Mouse (Mus musculus): Measurements from ENCODE around the gene Ubqln4. TPM values are rescaled to one million over a fixed set of nuclear protein-coding genes. Genes with fewer than 3 reads are reported as not detected.
"Not testable (repeated sequence)": the region's sequence is repeated elsewhere in the genome, so short reads cannot be mapped to it uniquely, and the experiment has no call there.

Gene Ubqln4
- polyA plus RNA-seq, 1 experiment from 2014 or later: 89.2 TPM

GRCm38 (mm10) chr3:88604863-88605262 is 51.3 kb downstream of the Ubqln4 start:
- DNase-seq (ENCODE audit: low spot score) (no peak), ATAC-seq (replicated peaks; ENCODE audit: low FRiP score) (no peak)
- WGBS: 89% methylated on average over 7 of the region's 7 CpGs
- Histone ChIP-seq H3K4me2 (ENCODE audit: low read depth, low read length, severe bottlenecking) (no peak overlapping the region), H3K4me1 (replicated peaks; ENCODE audit: control insufficient read depth, insufficient read depth, low read length) (0 out of 2 replicates have a peak, but pooled peaks cover 3% of the 10 kb centered on the region), H3K9me3 (ENCODE audit: control insufficient read depth, low read length) (no peaks in the 10 kb centered on the region), H3K36me3 (ENCODE audit: control insufficient read depth, insufficient read depth, low read length) (no peaks in the 10 kb centered on the region), H3K27ac (ENCODE audit: low read depth, low read length) (no peak overlapping the region), H3K4me3 (ENCODE audit: low read depth, low read length) (no peak overlapping the region), H3K9ac (ENCODE audit: low read length) (no peak overlapping the region), H3K27me3 (ENCODE audit: control insufficient read depth, insufficient read depth, low read length) (no peaks in the 10 kb centered on the region)

GRCm38 (mm10) chr3:88605666-88606065 is 52.1 kb downstream of the Ubqln4 start, which contains the start of gene Arhgef2:
TSS of gene Arhgef2 (plus strand) at chr3:88605966.
- not testable (repeated sequence) for H3K9me3 ChIP-seq (ENCODE audit: control insufficient read depth, low read length); H3K4me3 ChIP-seq (ENCODE audit: low read depth, low read length); H3K36me3 ChIP-seq (ENCODE audit: control insufficient read depth, insufficient read depth, low read length); H3K27ac ChIP-seq (ENCODE audit: low read depth, low read length); H3K27me3 ChIP-seq (ENCODE audit: control insufficient read depth, insufficient read depth, low read length); H3K4me1 ChIP-seq (replicated peaks; ENCODE audit: control insufficient read depth, insufficient read depth, low read length); H3K4me2 ChIP-seq (ENCODE audit: low read depth, low read length, severe bottlenecking); DNase-seq (ENCODE audit: low spot score); ATAC-seq (replicated peaks; ENCODE audit: low FRiP score); H3K9ac ChIP-seq (ENCODE audit: low read length)
- 95% methylated on average over 2 of the region's 2 CpGs for WGBS

- Histone ChIP-seq H3K4me2 (ENCODE audit: low read depth, low read length, severe bottlenecking) (peak overlapping the region; percentile 46), H3K36me3 (ENCODE audit: control insufficient read depth, insufficient read depth, low read length) (no peaks in the 10 kb centered on the region), H3K27me3 (ENCODE audit: control insufficient read depth, insufficient read depth, low read length) (no peaks in the 10 kb centered on the region), H3K4me3 (ENCODE audit: low read depth, low read length) (peak overlapping the region; percentile 14; the same call in 1 of the 2 replicates), H3K9ac (ENCODE audit: low read length) (peak overlapping the region; percentile 30), H3K4me1 (replicated peaks; ENCODE audit: control insufficient read depth, insufficient read depth, low read length) (0 out of 2 replicates have a peak, but pooled peaks cover 3% of the 10 kb centered on the region), H3K9me3 (ENCODE audit: control insufficient read depth, low read length) (no peaks in the 10 kb centered on the region), H3K27ac (ENCODE audit: low read depth, low read length) (no peak overlapping the region)
- 0% methylated on average over 19 of the region's 20 CpGs for WGBS
- ATAC-seq (replicated peaks; ENCODE audit: low FRiP score): peak; percentile 92
- peak; percentile 95 for DNase-seq (ENCODE audit: low spot score)
Measured at GRCm38 (mm10) chr3:88607065-88607757, 53.7 kb downstream of the Ubqln4 start.

- Histone ChIP-seq H3K9ac (ENCODE audit: low read length) (peak overlapping the region; percentile 30), H3K9me3 (ENCODE audit: control insufficient read depth, low read length) (no peaks in the 10 kb centered on the region), H3K27me3 (ENCODE audit: control insufficient read depth, insufficient read depth, low read length) (no peaks in the 10 kb centered on the region), H3K4me1 (replicated peaks; ENCODE audit: control insufficient read depth, insufficient read depth, low read length) (0 out of 2 replicates have a peak, but pooled peaks cover 3% of the 10 kb centered on the region), H3K4me2 (ENCODE audit: low read depth, low read length, severe bottlenecking) (peak overlapping the region; percentile 46), H3K27ac (ENCODE audit: low read depth, low read length) (no peak overlapping the region), H3K4me3 (ENCODE audit: low read depth, low read length) (peak overlapping the region; percentile 14; the same call in 1 of the 2 replicates), H3K36me3 (ENCODE audit: control insufficient read depth, insufficient read depth, low read length) (no peaks in the 10 kb centered on the region)
- 24% methylated on average over 10 of the region's 10 CpGs for WGBS
- ATAC-seq (replicated peaks; ENCODE audit: low FRiP score) (peak; percentile 55), DNase-seq (ENCODE audit: low spot score) (no peak)
Measured at GRCm38 (mm10) chr3:88607758-88608138, 54.2 kb downstream of the Ubqln4 start.

GRCm38 (mm10) chr3:88609066-88609465 is 55.5 kb downstream of the Ubqln4 start:
- no peak overlapping the region for H3K4me3 ChIP-seq (ENCODE audit: low read depth, low read length)

GRCm38 (mm10) chr3:88614418-88614817 is 60.9 kb downstream of the Ubqln4 start:
- WGBS: 85% methylated on average over 8 of the region's 8 CpGs
- H3K4me2 ChIP-seq (ENCODE audit: low read depth, low read length, severe bottlenecking): no peak overlapping the region
- DNase-seq (ENCODE audit: low spot score): no peak
- H3K4me3 ChIP-seq (ENCODE audit: low read depth, low read length): no peak overlapping the region
- no peaks in the 10 kb centered on the region for H3K36me3 ChIP-seq (ENCODE audit: control insufficient read depth, insufficient read depth, low read length)
- no peak overlapping the region for H3K9ac ChIP-seq (ENCODE audit: low read length)
- H3K9me3 ChIP-seq (ENCODE audit: control insufficient read depth, low read length): no peaks in the 10 kb centered on the region
- no peak overlapping the region for H3K27ac ChIP-seq (ENCODE audit: low read depth, low read length)
- no peak for ATAC-seq (replicated peaks; ENCODE audit: low FRiP score)
- H3K4me1 ChIP-seq (replicated peaks; ENCODE audit: control insufficient read depth, insufficient read depth, low read length): no peaks in the 10 kb centered on the region
- no peaks in the 10 kb centered on the region for H3K27me3 ChIP-seq (ENCODE audit: control insufficient read depth, insufficient read depth, low read length)

More at GRCm38 (mm10) chr3:88609066-88609465, 55.5 kb downstream of the Ubqln4 start:
- ATAC-seq (replicated peaks; ENCODE audit: low FRiP score): no peak
- DNase-seq (ENCODE audit: low spot score): no peak
- Histone ChIP-seq H3K27me3 (ENCODE audit: control insufficient read depth, insufficient read depth, low read length) (no peaks in the 10 kb centered on the region), H3K36me3 (ENCODE audit: control insufficient read depth, insufficient read depth, low read length) (no peaks in the 10 kb centered on the region), H3K4me2 (ENCODE audit: low read depth, low read length, severe bottlenecking) (no peak overlapping the region), H3K9ac (ENCODE audit: low read length) (no peak overlapping the region), H3K4me1 (replicated peaks; ENCODE audit: control insufficient read depth, insufficient read depth, low read length) (0 out of 2 replicates have a peak, but pooled peaks cover 3% of the 10 kb centered on the region), H3K27ac (ENCODE audit: low read depth, low read length) (no peak overlapping the region), H3K9me3 (ENCODE audit: control insufficient read depth, low read length) (no peaks in the 10 kb centered on the region)
- 82% methylated on average over 4 of the region's 4 CpGs for WGBS

GRCm38 (mm10) chr3:88615117-88615516 is 61.6 kb downstream of the Ubqln4 start:
- Histone ChIP-seq H3K36me3 (ENCODE audit: control insufficient read depth, insufficient read depth, low read length) (no peaks in the 10 kb centered on the region), H3K4me2 (ENCODE audit: low read depth, low read length, severe bottlenecking) (no peak overlapping the region), H3K27me3 (ENCODE audit: control insufficient read depth, insufficient read depth, low read length) (no peaks in the 10 kb centered on the region), H3K4me1 (replicated peaks; ENCODE audit: control insufficient read depth, insufficient read depth, low read length) (no peaks in the 10 kb centered on the region), H3K27ac (ENCODE audit: low read depth, low read length) (no peak overlapping the region), H3K4me3 (ENCODE audit: low read depth, low read length) (no peak overlapping the region), H3K9me3 (ENCODE audit: control insufficient read depth, low read length) (no peaks in the 10 kb centered on the region), H3K9ac (ENCODE audit: low read length) (no peak overlapping the region)
- ATAC-seq (replicated peaks; ENCODE audit: low FRiP score) (no peak), DNase-seq (ENCODE audit: low spot score) (no peak)
- 66% methylated on average over 5 of the region's 5 CpGs for WGBS

GRCm38 (mm10) chr3:88615902-88616391 is 62.4 kb downstream of the Ubqln4 start:
- no peaks in the 10 kb centered on the region for H3K4me1 ChIP-seq (replicated peaks; ENCODE audit: control insufficient read depth, insufficient read depth, low read length)
- H3K4me3 ChIP-seq (ENCODE audit: low read depth, low read length): no peak overlapping the region
- H3K27me3 ChIP-seq (ENCODE audit: control insufficient read depth, insufficient read depth, low read length): no peaks in the 10 kb centered on the region
- no peak overlapping the region for H3K27ac ChIP-seq (ENCODE audit: low read depth, low read length)
- H3K9ac ChIP-seq (ENCODE audit: low read length): no peak overlapping the region
- no peak for ATAC-seq (replicated peaks; ENCODE audit: low FRiP score)
- no peak for DNase-seq (ENCODE audit: low spot score)
- WGBS: 56% methylated on average over 9 of the region's 9 CpGs
- H3K4me2 ChIP-seq (ENCODE audit: low read depth, low read length, severe bottlenecking): no peak overlapping the region
- H3K9me3 ChIP-seq (ENCODE audit: control insufficient read depth, low read length): no peaks in the 10 kb centered on the region
- H3K36me3 ChIP-seq (ENCODE audit: control insufficient read depth, insufficient read depth, low read length): no peaks in the 10 kb centered on the region

Data from forebrain, embryonic 11.5 days (tissue).